Mouse (Mus musculus) limb, embryonic 13.5 days (tissue): ENCODE measurements around the gene Eif3l. TPM values are rescaled to one million over a fixed set of nuclear protein-coding genes. Genes with fewer than 3 reads are reported as not detected.

Source experiments
- ATAC-seq: fragments of 200-750 bp; cut with Nextera tagmentation; 2 replicates; pipeline ENCODE4 v1.8.0; 2017; ENCODE audit warnings: low read depth, moderate number of reproducible peaks, moderate TSS enrichment; ENCODE audit not compliant: low FRiP score
- H3K27ac ChIP-seq: fragments of 300-500 bp; sonication (generic); 2 replicates; pipeline ENCODE4 v1.5.1; 2015; ENCODE audit warnings: inconsistent platforms, mild to moderate bottlenecking, moderate library complexity
- H3K27me3 ChIP-seq: fragments of 300-500 bp; sonication (generic); 2 replicates; pipeline ENCODE4 v1.6.1; 2015; ENCODE audit warnings: mild to moderate bottlenecking, inconsistent platforms
- H3K36me3 ChIP-seq: fragments of 300-500 bp; sonication (generic); 2 replicates; pipeline ENCODE4 v1.6.1; 2015; ENCODE audit warnings: inconsistent platforms, mild to moderate bottlenecking, moderate library complexity
- H3K4me1 ChIP-seq: fragments of 300-500 bp; sonication (generic); 2 replicates; pipeline ENCODE4 v1.6.1; 2015; ENCODE audit warnings: inconsistent platforms
- H3K4me2 ChIP-seq: fragments of 300-500 bp; sonication (generic); replicated peaks from 2 replicates; pipeline ENCODE4 v1.6.1; 2015; ENCODE audit warnings: inconsistent platforms, mild to moderate bottlenecking, moderate library complexity
- H3K4me3 ChIP-seq: fragments of 300-500 bp; sonication (generic); 2 replicates; pipeline ENCODE4 v1.5.1; 2015; ENCODE audit warnings: moderate library complexity, mild to moderate bottlenecking, inconsistent platforms
- H3K9ac ChIP-seq: fragments of 300-500 bp; sonication (generic); 2 replicates; pipeline ENCODE4 v1.6.1; 2015; ENCODE audit warnings: mild to moderate bottlenecking, inconsistent platforms
- H3K9me3 ChIP-seq: fragments of 300-500 bp; sonication (generic); 2 replicates; pipeline ENCODE4 v1.6.1; 2016; ENCODE audit warnings: inconsistent platforms
- WGBS: fragments of 180-500 bp; shearing (Covaris S2); methylation state at CpG from one replicate; pipeline ENCODE4 v1.1.7; 2015; 5-methylcytosine and 5-hydroxymethylcytosine counted together
- polyA plus RNA-seq: library from polyadenylated mRNA; unstranded; fragments of >200 nt; fragmentation: Nextera tagmentation; extraction: Ambion mirVana; gene quantifications from 2 replicates; pipeline ENCODE4 v1.2.1, GENCODE M21; 2015

Eif3l gene
- polyA plus RNA-seq, 1 experiment from 2014 or later, result 229 TPM

GRCm38 (mm10) chr15:79111774-79112173, 36.8 kb downstream of the Eif3l start:
- H3K27ac ChIP-seq, result no peak overlapping the region
- WGBS, result 73% methylated on average over 4 of the region's 4 CpGs
- no peaks in the 10 kb centered on the region for H3K9me3 ChIP-seq
- no peak for ATAC-seq
- no peak overlapping the region for H3K9ac ChIP-seq
- H3K36me3 ChIP-seq, result peaks cover 37% of the 10 kb centered on the region
- H3K4me1 ChIP-seq, result peaks cover 36% of the 10 kb centered on the region
- H3K4me3 ChIP-seq, result no peak overlapping the region
- H3K4me2 ChIP-seq, result peak overlapping the region; percentile 3; the same call in 1 of the 2 replicates
- H3K27me3 ChIP-seq, result no peaks in the 10 kb centered on the region

- Histone ChIP-seq H3K4me3 (no peak overlapping the region), H3K9ac (no peak overlapping the region), H3K4me1 (peaks cover 18% of the 10 kb centered on the region), H3K27me3 (no peaks in the 10 kb centered on the region), H3K27ac (no peak overlapping the region), H3K36me3 (peaks cover 71% of the 10 kb centered on the region), H3K4me2 (no peak overlapping the region), H3K9me3 (no peaks in the 10 kb centered on the region)
- no peak for ATAC-seq
- whole genome bisulfite sequencing, result 54% methylated on average over 5 of the region's 5 CpGs
These were observed 40.3 kb downstream of the Eif3l start for GRCm38 (mm10) chr15:79115276-79115675.

- H3K27me3 ChIP-seq, result no peaks in the 10 kb centered on the region
- 77% methylated on average over 9 of the region's 9 CpGs for WGBS
- H3K4me3 ChIP-seq, result no peak overlapping the region
- no peak for ATAC-seq
- no peak overlapping the region for H3K27ac ChIP-seq
- no peaks in the 10 kb centered on the region for H3K9me3 ChIP-seq
- H3K4me2 ChIP-seq, result no peak overlapping the region
- peaks cover 99% of the 10 kb centered on the region for H3K36me3 ChIP-seq
- no peak overlapping the region for H3K9ac ChIP-seq
- no peaks in the 10 kb centered on the region for H3K4me1 ChIP-seq
These were observed 44.5 kb downstream of the Eif3l start for GRCm38 (mm10) chr15:79119491-79119890.

- H3K9me3 ChIP-seq, result no peaks in the 10 kb centered on the region
- no peaks in the 10 kb centered on the region for H3K4me1 ChIP-seq
- H3K27me3 ChIP-seq, result no peaks in the 10 kb centered on the region
- WGBS, result 59% methylated on average over 4 of the region's 4 CpGs
- no peak overlapping the region for H3K27ac ChIP-seq
- no peak for ATAC-seq
- peaks cover 99% of the 10 kb centered on the region for H3K36me3 ChIP-seq
- no peak overlapping the region for H3K9ac ChIP-seq
- no peak overlapping the region for H3K4me3 ChIP-seq
- no peak overlapping the region for H3K4me2 ChIP-seq
These were observed 47.1 kb downstream of the Eif3l start for GRCm38 (mm10) chr15:79122119-79122518.

GRCm38 (mm10) chr15:79122546-79122945, 47.6 kb downstream of the Eif3l start:
- ATAC-seq, result no peak
- no peak overlapping the region for H3K4me3 ChIP-seq

GRCm38 (mm10) chr15:79123751-79124150, 48.8 kb downstream of the Eif3l start:
- Histone ChIP-seq H3K27ac (no peak overlapping the region), H3K27me3 (no peaks in the 10 kb centered on the region), H3K4me2 (no peak overlapping the region), H3K4me3 (no peak overlapping the region), H3K9me3 (peaks cover 7% of the 10 kb centered on the region; the same call in 1 of the 2 replicates), H3K9ac (no peak overlapping the region), H3K4me1 (no peaks in the 10 kb centered on the region), H3K36me3 (peaks cover 99% of the 10 kb centered on the region)
- no peak for ATAC-seq
- WGBS, result 88% methylated on average over 6 of the region's 6 CpGs

More at GRCm38 (mm10) chr15:79122546-79122945, 47.6 kb downstream of the Eif3l start:
- Histone ChIP-seq H3K9me3 (no peaks in the 10 kb centered on the region), H3K36me3 (peaks cover 99% of the 10 kb centered on the region), H3K9ac (no peak overlapping the region), H3K27ac (no peak overlapping the region), H3K4me1 (no peaks in the 10 kb centered on the region), H3K4me2 (no peak overlapping the region), H3K27me3 (no peaks in the 10 kb centered on the region)
- WGBS, result 77% methylated on average over 13 of the region's 13 CpGs

- 83% methylated on average over 10 of the region's 10 CpGs for WGBS
- no peaks in the 10 kb centered on the region for H3K27me3 ChIP-seq
- no peak overlapping the region for H3K9ac ChIP-seq
- H3K4me2 ChIP-seq, result no peak overlapping the region
- ATAC-seq, result no peak
- H3K4me1 ChIP-seq, result no peaks in the 10 kb centered on the region
- peaks cover 97% of the 10 kb centered on the region for H3K36me3 ChIP-seq
- no peak overlapping the region for H3K27ac ChIP-seq
- H3K9me3 ChIP-seq, result peaks cover 7% of the 10 kb centered on the region; the same call in 1 of the 2 replicates
- H3K4me3 ChIP-seq, result no peak overlapping the region
These were observed 49.4 kb downstream of the Eif3l start for GRCm38 (mm10) chr15:79124331-79124875.

- Histone ChIP-seq H3K4me1 (no peaks in the 10 kb centered on the region), H3K9me3 (peaks cover 7% of the 10 kb centered on the region; the same call in 1 of the 2 replicates), H3K4me2 (no peak overlapping the region), H3K27me3 (no peaks in the 10 kb centered on the region), H3K27ac (no peak overlapping the region), H3K9ac (no peak overlapping the region), H3K36me3 (peaks cover 97% of the 10 kb centered on the region), H3K4me3 (no peak overlapping the region)
- WGBS, result 81% methylated on average over 13 of the region's 13 CpGs
- ATAC-seq, result no peak
These were observed 51.4 kb downstream of the Eif3l start for GRCm38 (mm10) chr15:79126217-79126932.

GRCm38 (mm10) chr15:79127101-79127500, 52.1 kb downstream of the Eif3l start:
- Histone ChIP-seq H3K9me3 (peaks cover 7% of the 10 kb centered on the region; the same call in 1 of the 2 replicates), H3K4me2 (no peak overlapping the region), H3K4me3 (no peak overlapping the region), H3K4me1 (no peaks in the 10 kb centered on the region), H3K27me3 (no peaks in the 10 kb centered on the region), H3K27ac (no peak overlapping the region), H3K9ac (no peak overlapping the region), H3K36me3 (peaks cover 97% of the 10 kb centered on the region)
- 95% methylated on average over 12 of the region's 12 CpGs for WGBS
- no peak for ATAC-seq

- H3K4me3 ChIP-seq, result no peak overlapping the region
- H3K4me1 ChIP-seq, result no peaks in the 10 kb centered on the region
- H3K9ac ChIP-seq, result no peak overlapping the region
- no peak overlapping the region for H3K4me2 ChIP-seq
- no peaks in the 10 kb centered on the region for H3K27me3 ChIP-seq
- WGBS, result 97% methylated on average over 5 of the region's 5 CpGs
- ATAC-seq, result no peak
- H3K27ac ChIP-seq, result no peak overlapping the region
- H3K36me3 ChIP-seq, result peaks cover 97% of the 10 kb centered on the region
- peaks cover 7% of the 10 kb centered on the region; the same call in 1 of the 2 replicates for H3K9me3 ChIP-seq
These were observed 53.2 kb downstream of the Eif3l start for GRCm38 (mm10) chr15:79128208-79128607.

- no peak for ATAC-seq
- WGBS, result 69% methylated on average over 7 of the region's 7 CpGs
- H3K27ac ChIP-seq, result no peak overlapping the region
- no peaks in the 10 kb centered on the region for H3K4me1 ChIP-seq
- H3K9me3 ChIP-seq, result peaks cover 7% of the 10 kb centered on the region; the same call in 1 of the 2 replicates
- no peaks in the 10 kb centered on the region for H3K27me3 ChIP-seq
- H3K9ac ChIP-seq, result no peak overlapping the region
- no peak overlapping the region for H3K4me2 ChIP-seq
- H3K36me3 ChIP-seq, result peaks cover 97% of the 10 kb centered on the region
- H3K4me3 ChIP-seq, result no peak overlapping the region
These were observed 54.3 kb downstream of the Eif3l start for GRCm38 (mm10) chr15:79129311-79129710.

GRCm38 (mm10) chr15:79130782-79131181, 55.8 kb downstream of the Eif3l start:
- H3K9me3 ChIP-seq, result peaks cover 7% of the 10 kb centered on the region; the same call in 1 of the 2 replicates
- WGBS, result 79% methylated on average over 10 of the region's 10 CpGs

More at GRCm38 (mm10) chr15:79130782-79131181, 55.8 kb downstream of the Eif3l start:
- Histone ChIP-seq H3K4me3 (no peak overlapping the region), H3K27me3 (no peaks in the 10 kb centered on the region), H3K27ac (no peak overlapping the region), H3K36me3 (peaks cover 86% of the 10 kb centered on the region), H3K4me1 (peaks cover 14% of the 10 kb centered on the region), H3K4me2 (no peak overlapping the region), H3K9ac (no peak overlapping the region)
- no peak for ATAC-seq
